Mouse (Mus musculus) ES-Bruce4 (cell line): Measurements from ENCODE around the gene Mapk3.

ENCODE experiments used
- CTCF ChIP-seq: IDR thresholded peaks from one replicate; pipeline ENCODE4 v1.8.1; 2011; ENCODE audit warnings: low read depth, low read length
- POLR2A ChIP-seq: IDR thresholded peaks from one replicate; pipeline ENCODE4 v1.8.1; 2011; ENCODE audit warnings: low read length; ENCODE audit not compliant: insufficient read depth

DNA sequence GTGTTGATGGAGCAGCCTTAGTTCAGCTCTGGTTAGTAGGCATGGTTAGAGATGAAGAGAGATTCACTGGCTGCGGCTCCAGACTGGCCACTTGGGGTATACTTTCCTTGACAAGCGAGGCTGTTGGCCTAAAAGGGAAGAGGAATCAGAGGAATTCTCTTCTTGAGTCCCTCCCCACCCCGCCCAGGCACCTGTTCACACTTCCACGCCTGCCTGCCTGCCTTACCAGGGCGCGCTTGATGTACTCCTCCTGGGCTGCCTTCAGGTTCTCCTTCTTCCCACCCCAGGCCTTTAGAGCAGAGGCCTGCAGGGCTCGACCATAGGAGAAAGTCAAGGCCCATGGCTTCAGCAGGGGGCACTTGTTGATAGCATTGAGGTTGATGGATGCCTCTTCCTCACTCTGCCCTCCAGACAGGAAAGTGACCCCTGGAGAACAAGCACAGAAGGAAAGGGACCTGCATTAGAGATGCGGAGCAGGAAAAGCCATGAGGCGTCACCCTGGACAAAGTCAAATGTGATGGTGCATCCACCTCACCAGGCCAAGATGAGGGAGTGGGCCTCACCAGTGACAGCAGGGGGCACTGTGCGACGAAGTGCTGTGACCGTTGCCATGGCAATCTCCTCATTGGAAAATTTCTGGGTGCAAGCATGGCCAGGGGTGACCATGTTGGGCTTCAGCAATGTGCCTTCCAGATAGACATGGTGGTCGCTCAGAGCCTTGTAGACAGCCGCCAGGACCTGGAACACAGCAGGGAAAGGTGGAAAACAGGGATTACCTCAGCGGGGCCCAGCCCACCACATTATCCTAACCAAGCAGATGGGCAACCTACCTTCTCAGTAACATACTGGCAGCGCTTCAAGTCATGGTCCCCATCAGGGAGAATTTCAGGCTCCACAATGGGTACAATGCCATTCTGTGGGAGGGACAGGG lies 36.3 kb downstream of the Mapk3 start:
- TF ChIP-seq CTCF (peak; percentile 42), POLR2A (no peak)
